Mouse (Mus musculus): ENCODE measurements around the gene Nipsnap3a. TPM values are rescaled to one million over a fixed set of nuclear protein-coding genes. Genes with fewer than 3 reads are reported as not detected.

Nipsnap3a gene
- not detected for polyA plus RNA-seq (2012; fragmentation: generic; extraction: Trizol)

- TF ChIP-seq REST (IDR thresholded peaks at IDR 0.05; ENCODE audit: insufficient read depth, insufficient read length) (no peak), MYOG (IDR thresholded peaks at IDR 0.05; ENCODE audit: control insufficient read depth in 1 of 3, insufficient read depth in 1 of 3, insufficient read length in 2 of 3, low read depth in 2 of 3) (no peak), TCF12 (IDR thresholded peaks at IDR 0.05; ENCODE audit: insufficient read depth, poor library complexity, severe bottlenecking) (no peak), USF1 (IDR thresholded peaks at IDR 0.05; ENCODE audit: low read depth) (no peak), CEBPB (IDR thresholded peaks at IDR 0.05; ENCODE audit: insufficient read depth, poor library complexity, severe bottlenecking) (no peak), MYOD1 (IDR thresholded peaks at IDR 0.05; ENCODE audit: control insufficient read depth in 1 of 3, insufficient read length in 2 of 3, low read depth in 2 of 3) (no peak), SRF (IDR thresholded peaks at IDR 0.05; ENCODE audit: control insufficient read depth, insufficient read length, low read depth) (no peak), E2F4 (IDR thresholded peaks at IDR 0.05; ENCODE audit: insufficient read depth) (no peak)
- Histone ChIP-seq H3K4me3 (no peak within 1 kb of the TSS), H3K27me3 (ENCODE audit: control insufficient read depth, insufficient read depth, insufficient read length) (no peaks in the 10 kb centered on the region), H3ac (ENCODE audit: control insufficient read depth, insufficient read length) (no peak within 1 kb of the TSS), H3K36me3 (ENCODE audit: control insufficient read depth, insufficient read depth) (no peaks in the 10 kb centered on the region), H3K4me2 (ENCODE audit: low read depth) (no peak within 1 kb of the TSS), H3K79me2 (ENCODE audit: control insufficient read depth, insufficient read depth) (no peaks in the 10 kb centered on the region)
Measured at GRCm38 (mm10) chr4:52989248-52989647, at the start of gene Nipsnap3a. Gene Nipsnap3a (plus strand): TSS chr4:52989272.

GRCm38 (mm10) chr4:52946665-52947064 lies 42.4 kb upstream of the Nipsnap3a start:
- H3K79me2 ChIP-seq (ENCODE audit: control insufficient read depth, insufficient read depth), result no peaks in the 10 kb centered on the region
- no peak overlapping the region for H3ac ChIP-seq (ENCODE audit: control insufficient read depth, insufficient read length)
- H3K4me3 ChIP-seq, result no peak overlapping the region
- H3K4me2 ChIP-seq (ENCODE audit: low read depth), result no peak overlapping the region
- no peak for TF ChIP-seq MAX (IDR thresholded peaks at IDR 0.05; ENCODE audit: low read depth)
- TF ChIP-seq MYOG (IDR thresholded peaks at IDR 0.05; ENCODE audit: control insufficient read depth in 1 of 3, insufficient read depth in 1 of 3, insufficient read length in 2 of 3, low read depth in 2 of 3), result no peak
- no peak for TF ChIP-seq POLR2A (IDR thresholded peaks at IDR 0.05; ENCODE audit: insufficient read length, low read depth)
- no peak for TF ChIP-seq MYOD1 (IDR thresholded peaks at IDR 0.05; ENCODE audit: control insufficient read depth in 1 of 3, insufficient read length in 2 of 3, low read depth in 2 of 3)
- no peak for TF ChIP-seq TCF12 (IDR thresholded peaks at IDR 0.05; ENCODE audit: insufficient read depth, poor library complexity, severe bottlenecking)
- TF ChIP-seq E2F4 (IDR thresholded peaks at IDR 0.05; ENCODE audit: insufficient read depth), result no peak
- no peak for TF ChIP-seq CEBPB (IDR thresholded peaks at IDR 0.05; ENCODE audit: insufficient read depth, poor library complexity, severe bottlenecking)
- no peak for TF ChIP-seq POLR2AphosphoS2 (IDR thresholded peaks at IDR 0.05; ENCODE audit: insufficient read length, low read depth)
- no peak for TF ChIP-seq SRF (IDR thresholded peaks at IDR 0.05; ENCODE audit: control insufficient read depth, insufficient read length, low read depth)
- TF ChIP-seq USF1 (IDR thresholded peaks at IDR 0.05; ENCODE audit: low read depth), result no peak
- no peak for TF ChIP-seq REST (IDR thresholded peaks at IDR 0.05; ENCODE audit: insufficient read depth, insufficient read length)
- TF ChIP-seq TCF3 (IDR thresholded peaks at IDR 0.05; ENCODE audit: insufficient read length, low read depth), result no peak
- no peaks in the 10 kb centered on the region for H3K36me3 ChIP-seq (ENCODE audit: control insufficient read depth, insufficient read depth)
- H3K27me3 ChIP-seq (ENCODE audit: control insufficient read depth, insufficient read depth, insufficient read length), result no peaks in the 10 kb centered on the region

GRCm38 (mm10) chr4:52949005-52949404 lies 40.1 kb upstream of the Nipsnap3a start:
- Histone ChIP-seq H3ac (ENCODE audit: control insufficient read depth, insufficient read length) (no peak overlapping the region), H3K36me3 (ENCODE audit: control insufficient read depth, insufficient read depth) (no peaks in the 10 kb centered on the region), H3K27me3 (ENCODE audit: control insufficient read depth, insufficient read depth, insufficient read length) (no peaks in the 10 kb centered on the region), H3K4me2 (ENCODE audit: low read depth) (no peak overlapping the region), H3K79me2 (ENCODE audit: control insufficient read depth, insufficient read depth) (no peaks in the 10 kb centered on the region), H3K4me3 (no peak overlapping the region)
- TF ChIP-seq MYOG (IDR thresholded peaks at IDR 0.05; ENCODE audit: control insufficient read depth in 1 of 3, insufficient read depth in 1 of 3, insufficient read length in 2 of 3, low read depth in 2 of 3) (no peak), POLR2A (IDR thresholded peaks at IDR 0.05; ENCODE audit: insufficient read length, low read depth) (no peak), CEBPB (IDR thresholded peaks at IDR 0.05; ENCODE audit: insufficient read depth, poor library complexity, severe bottlenecking) (no peak), MYOD1 (IDR thresholded peaks at IDR 0.05; ENCODE audit: control insufficient read depth in 1 of 3, insufficient read length in 2 of 3, low read depth in 2 of 3) (no peak), SRF (IDR thresholded peaks at IDR 0.05; ENCODE audit: control insufficient read depth, insufficient read length, low read depth) (no peak), USF1 (IDR thresholded peaks at IDR 0.05; ENCODE audit: low read depth) (no peak), REST (IDR thresholded peaks at IDR 0.05; ENCODE audit: insufficient read depth, insufficient read length) (no peak), MAX (IDR thresholded peaks at IDR 0.05; ENCODE audit: low read depth) (no peak), TCF12 (IDR thresholded peaks at IDR 0.05; ENCODE audit: insufficient read depth, poor library complexity, severe bottlenecking) (no peak), TCF3 (IDR thresholded peaks at IDR 0.05; ENCODE audit: insufficient read length, low read depth) (no peak), POLR2AphosphoS2 (IDR thresholded peaks at IDR 0.05; ENCODE audit: insufficient read length, low read depth) (no peak), E2F4 (IDR thresholded peaks at IDR 0.05; ENCODE audit: insufficient read depth) (no peak)

GRCm38 (mm10) chr4:52958693-52959092 lies 30.4 kb upstream of the Nipsnap3a start:
- H3K4me3 ChIP-seq, result no peak overlapping the region
- TF ChIP-seq REST (IDR thresholded peaks at IDR 0.05; ENCODE audit: insufficient read depth, insufficient read length), result no peak
- TF ChIP-seq USF1 (IDR thresholded peaks at IDR 0.05; ENCODE audit: low read depth), result no peak
- no peak overlapping the region for H3K4me2 ChIP-seq (ENCODE audit: low read depth)

GRCm38 (mm10) chr4:52964247-52964646 lies 24.8 kb upstream of the Nipsnap3a start, which contains the start of gene Olfr270:
Gene Olfr270 (plus strand): TSS chr4:52964547.
- Histone ChIP-seq H3K4me3 (no peak within 1 kb of the TSS), H3K79me2 (ENCODE audit: control insufficient read depth, insufficient read depth) (no peaks in the 10 kb centered on the region), H3K4me2 (ENCODE audit: low read depth) (no peak within 1 kb of the TSS), H3K36me3 (ENCODE audit: control insufficient read depth, insufficient read depth) (no peaks in the 10 kb centered on the region), H3K27me3 (ENCODE audit: control insufficient read depth, insufficient read depth, insufficient read length) (no peaks in the 10 kb centered on the region), H3ac (ENCODE audit: control insufficient read depth, insufficient read length) (no peak within 1 kb of the TSS)
- TF ChIP-seq SRF (IDR thresholded peaks at IDR 0.05; ENCODE audit: control insufficient read depth, insufficient read length, low read depth) (no peak), USF1 (IDR thresholded peaks at IDR 0.05; ENCODE audit: low read depth) (no peak), TCF12 (IDR thresholded peaks at IDR 0.05; ENCODE audit: insufficient read depth, poor library complexity, severe bottlenecking) (no peak), TCF3 (IDR thresholded peaks at IDR 0.05; ENCODE audit: insufficient read length, low read depth) (no peak)

More at GRCm38 (mm10) chr4:52958693-52959092, 30.4 kb upstream of the Nipsnap3a start:
- Histone ChIP-seq H3ac (ENCODE audit: control insufficient read depth, insufficient read length) (no peak overlapping the region), H3K36me3 (ENCODE audit: control insufficient read depth, insufficient read depth) (no peaks in the 10 kb centered on the region), H3K27me3 (ENCODE audit: control insufficient read depth, insufficient read depth, insufficient read length) (no peaks in the 10 kb centered on the region), H3K79me2 (ENCODE audit: control insufficient read depth, insufficient read depth) (no peaks in the 10 kb centered on the region)

All from myocyte (in vitro differentiated cells).